Mouse (Mus musculus): ENCODE measurements around the gene Syngr3.

- TF ChIP-seq CTCF (IDR thresholded peaks at IDR 0.05; ENCODE audit: low read depth): no peak
- TF ChIP-seq EP300 (IDR thresholded peaks at IDR 0.05; ENCODE audit: low read depth): no peak
Observed at GRCm38 (mm10) chr17:24686514-24686913, 3.2 kb downstream of the Syngr3 start.
